Mouse (Mus musculus) telencephalon, adult 2 months (tissue): Measurements from ENCODE around the gene Cacna2d4.
"Not testable (repeated sequence)": the region's sequence is repeated elsewhere in the genome, so short reads cannot be mapped to it uniquely, and the experiment has no call there.

Source experiments
- DNase-seq: peaks from one replicate; pipeline ENCODE4 v3.0.0-alpha.2; 2011; ENCODE audit warnings: low read depth, low spot score

Cacna2d4 gene

GRCm38 (mm10) chr6:119341409-119341808, 105.1 kb downstream of the Cacna2d4 start:
- DNase-seq = no peak

GRCm38 (mm10) chr6:119346257-119346656, 109.9 kb downstream of the Cacna2d4 start:
- DNase-seq = no peak

- no peak for DNase-seq
These were observed 111.5 kb downstream of the Cacna2d4 start for GRCm38 (mm10) chr6:119347813-119348212.

GRCm38 (mm10) chr6:119348234-119348633, 111.9 kb downstream of the Cacna2d4 start:
- no peak for DNase-seq

GRCm38 (mm10) chr6:119350703-119351198, 114.4 kb downstream of the Cacna2d4 start:
- DNase-seq = no peak

GRCm38 (mm10) chr6:119351656-119352055, 115.3 kb downstream of the Cacna2d4 start:
- DNase-seq = no peak

GRCm38 (mm10) chr6:119352501-119352900, 116.2 kb downstream of the Cacna2d4 start:
- no peak for DNase-seq

- no peak for DNase-seq
These were observed 121.8 kb downstream of the Cacna2d4 start for GRCm38 (mm10) chr6:119358020-119358571.

- DNase-seq = not testable (repeated sequence)
These were observed 123.9 kb downstream of the Cacna2d4 start for GRCm38 (mm10) chr6:119360250-119360649.

GRCm38 (mm10) chr6:119360925-119361702, 124.8 kb downstream of the Cacna2d4 start:
- DNase-seq = no peak

- DNase-seq = no peak
These were observed 127.3 kb downstream of the Cacna2d4 start for GRCm38 (mm10) chr6:119363593-119363992.

GRCm38 (mm10) chr6:119366800-119367199, 130.5 kb downstream of the Cacna2d4 start:
- DNase-seq = not testable (repeated sequence)

- DNase-seq = no peak
These were observed 131.1 kb downstream of the Cacna2d4 start for GRCm38 (mm10) chr6:119367382-119367781.

- no peak for DNase-seq
These were observed 135.3 kb downstream of the Cacna2d4 start for GRCm38 (mm10) chr6:119371624-119372023.

GRCm38 (mm10) chr6:119372237-119372636, 135.9 kb downstream of the Cacna2d4 start:
- no peak for DNase-seq

- DNase-seq = no peak
These were observed 136.8 kb downstream of the Cacna2d4 start for GRCm38 (mm10) chr6:119373000-119373705.

- no peak for DNase-seq
These were observed 138.7 kb downstream of the Cacna2d4 start for GRCm38 (mm10) chr6:119375035-119375434.

- DNase-seq = no peak
These were observed 141.3 kb downstream of the Cacna2d4 start for GRCm38 (mm10) chr6:119377613-119378012.

GRCm38 (mm10) chr6:119378631-119379030, 142.3 kb downstream of the Cacna2d4 start:
- no peak for DNase-seq

GRCm38 (mm10) chr6:119385668-119386067, 149.3 kb downstream of the Cacna2d4 start:
- no peak for DNase-seq

- no peak for DNase-seq
These were observed 150.1 kb downstream of the Cacna2d4 start for GRCm38 (mm10) chr6:119386421-119386820.

GRCm38 (mm10) chr6:119386821-119387220, 150.5 kb downstream of the Cacna2d4 start:
- no peak for DNase-seq
